Mouse (Mus musculus) megakaryocyte, embryonic 14.5 days (primary cell): ENCODE results near the gene Krtap14.

ENCODE experiments used
- FLI1 ChIP-seq: IDR thresholded peaks from 2 replicates; pipeline ENCODE4 v1.6.1; 2012; ENCODE audit warnings: low read length, inconsistent platforms, mixed read lengths
- GATA1 ChIP-seq: IDR thresholded peaks from 3 replicates; pipeline ENCODE4 v1.6.1; 2012; ENCODE audit warnings: mixed read lengths, low read length, inconsistent platforms, borderline replicate concordance

DNA sequence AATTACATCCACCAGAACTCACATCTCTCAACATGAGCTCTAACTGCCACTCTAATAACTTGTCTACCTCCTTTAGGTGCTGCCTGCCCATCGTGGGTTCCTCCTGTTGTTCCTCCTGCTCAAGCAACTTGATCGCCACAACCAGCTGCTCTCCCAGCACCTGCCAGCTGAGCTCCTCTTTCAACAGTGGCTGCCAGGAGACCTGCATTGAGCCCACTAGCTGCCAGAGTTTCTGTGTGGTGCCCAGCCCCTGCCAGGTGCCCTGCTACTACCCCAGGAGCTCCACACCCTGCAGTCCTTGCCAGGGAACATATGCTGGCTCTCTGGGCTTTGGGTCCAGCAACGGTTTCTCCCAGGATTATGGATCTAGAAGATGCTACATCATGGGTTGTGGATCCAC is 5.9 kb downstream of the Krtap14 start, which contains the start of gene Krtap15:
- TF ChIP-seq GATA1: no peak
- TF ChIP-seq FLI1: no peak
